17 mouse cellular contexts compared by ENCODE assay signal in genomic region chr2:168656569-168657308, GRCm38 (mm10). TPM values are rescaled to one million over a fixed set of nuclear protein-coding genes. Genes with fewer than 3 reads are reported as not detected.
DNase-seq lines count a peak whose midpoint lies in the region; ATAC-seq lines count a peak whose summit lies in the region.
"Had no signal": no experiment of that assay in that cellular context is flagged by ENCODE, and none has a peak within 500 bp of the region (broad histone marks: within the 10 kb centered on the region; RNA-seq: fewer than 3 reads in every experiment).

No protein-coding gene starts in this region.

- no peak overlapping the region for H3K4me2 ChIP-seq in heart, embryonic 15.5 days
- no peak overlapping the region for H3K4me2 ChIP-seq in lung, embryonic 15.5 days
- H3K4me2 ChIP-seq in hindbrain, embryonic 13.5 days = no peak overlapping the region
- H3K4me2 ChIP-seq: embryonic facial prominence, embryonic 15.5 days; forebrain, embryonic 12.5 days; neural tube, embryonic 12.5 days; stomach, embryonic 15.5 days had no signal

- no peaks in the 10 kb centered on the region; the same call in 1 of the 2 replicates for H3K36me3 ChIP-seq in heart, embryonic 15.5 days
- H3K36me3 ChIP-seq in lung, embryonic 15.5 days = no peaks in the 10 kb centered on the region
- H3K36me3 ChIP-seq in hindbrain, embryonic 13.5 days = peaks cover 73% of the 10 kb centered on the region
- H3K36me3 ChIP-seq: stomach, embryonic 15.5 days had no signal

- peak; percentile 75 for DNase-seq in testis, postnatal 14 days (ENCODE audit: low spot score)
- DNase-seq in testis, postnatal 10 days (ENCODE audit: low spot score) = no peak
- DNase-seq in gastrocnemius, postnatal 4 days (ENCODE audit: low spot score in 2 of 2) = no peak
- DNase-seq in right cerebral cortex, adult 2 months (ENCODE audit: low spot score in 2 of 2) = no peak
- DNase-seq: cerebellum, adult 2 months; kidney, adult 8-10 months; kidney, postnatal 4 days; thymus, postnatal 25 days had no signal

- peaks cover 6% of the 10 kb centered on the region for H3K27me3 ChIP-seq in heart, embryonic 15.5 days
- no peaks in the 10 kb centered on the region for H3K27me3 ChIP-seq in lung, embryonic 15.5 days
- H3K27me3 ChIP-seq in hindbrain, embryonic 13.5 days = no peaks in the 10 kb centered on the region
- H3K27me3 ChIP-seq: embryonic facial prominence, embryonic 15.5 days; forebrain, embryonic 12.5 days; neural tube, embryonic 12.5 days; stomach, embryonic 15.5 days had no signal

- H3K4me3 ChIP-seq in heart, embryonic 15.5 days = no peak overlapping the region
- H3K4me3 ChIP-seq in lung, embryonic 15.5 days = no peak overlapping the region
- H3K4me3 ChIP-seq in hindbrain, embryonic 13.5 days = no peak overlapping the region
- H3K4me3 ChIP-seq: embryonic facial prominence, embryonic 15.5 days; forebrain, embryonic 12.5 days; megakaryocyte, embryonic 14.5 days; neural tube, embryonic 12.5 days; stomach, embryonic 15.5 days had no signal

- no peak overlapping the region for H3K9ac ChIP-seq in heart, embryonic 15.5 days
- H3K9ac ChIP-seq in lung, embryonic 15.5 days = no peak overlapping the region
- H3K9ac ChIP-seq in hindbrain, embryonic 13.5 days = no peak overlapping the region
- H3K9ac ChIP-seq: embryonic facial prominence, embryonic 15.5 days; forebrain, embryonic 12.5 days; neural tube, embryonic 12.5 days; stomach, embryonic 15.5 days had no signal

- peak overlapping the region; percentile 32 for H3K27ac ChIP-seq in heart, embryonic 15.5 days
- no peak overlapping the region for H3K27ac ChIP-seq in lung, embryonic 15.5 days
- H3K27ac ChIP-seq in hindbrain, embryonic 13.5 days = no peak overlapping the region
- H3K27ac ChIP-seq: embryonic facial prominence, embryonic 15.5 days; forebrain, embryonic 12.5 days; hindbrain, postnatal 0 days; neural tube, embryonic 12.5 days; stomach, embryonic 15.5 days had no signal

- no peaks in the 10 kb centered on the region for H3K9me3 ChIP-seq in heart, embryonic 15.5 days (replicated peaks)
- no peaks in the 10 kb centered on the region for H3K9me3 ChIP-seq in lung, embryonic 15.5 days
- H3K9me3 ChIP-seq in hindbrain, embryonic 13.5 days = no peaks in the 10 kb centered on the region
- H3K9me3 ChIP-seq: embryonic facial prominence, embryonic 15.5 days; forebrain, embryonic 12.5 days; megakaryocyte, embryonic 14.5 days; neural tube, embryonic 12.5 days; stomach, embryonic 15.5 days had no signal

- H3K4me1 ChIP-seq in heart, embryonic 15.5 days (replicated peaks) = peaks cover 18% of the 10 kb centered on the region
- H3K4me1 ChIP-seq in lung, embryonic 15.5 days = no peaks in the 10 kb centered on the region
- peaks cover 10% of the 10 kb centered on the region for H3K4me1 ChIP-seq in hindbrain, embryonic 13.5 days (replicated peaks)
- H3K4me1 ChIP-seq: embryonic facial prominence, embryonic 15.5 days; forebrain, embryonic 12.5 days; stomach, embryonic 15.5 days had no signal

- WGBS in heart, embryonic 15.5 days = 44% methylated on average over 16 of the region's 16 CpGs
- 40% methylated on average over 16 of the region's 16 CpGs for WGBS in lung, embryonic 15.5 days
- 74% methylated on average over 16 of the region's 16 CpGs for WGBS in hindbrain, embryonic 13.5 days

- peak; percentile 77 for ATAC-seq in heart, embryonic 15.5 days (replicated peaks; ENCODE audit: insufficient number of reproducible peaks, insufficient read depth, low FRiP score, low read depth)
- 0 out of 2 replicates have a peak, but pooled peaks have one; percentile 31 for ATAC-seq in lung, embryonic 15.5 days (ENCODE audit: borderline replicate concordance, extremely low read depth, low FRiP score, low TSS enrichment)
- no peak for ATAC-seq in hindbrain, embryonic 13.5 days (ENCODE audit: low FRiP score)
- ATAC-seq: hindbrain, postnatal 0 days had no signal

RNA-seq across cellular contexts. Expression of gene Nfatc2, which starts 55.3 kb away (rescaled TPM):
- 9.7 and 10.5 TPM in 2 replicates for polyA plus RNA-seq in heart, embryonic 15.5 days (2015; fragmentation: Nextera tagmentation; extraction: Ambion mirVana)
- 1.2 and 1.8 TPM in 2 replicates for polyA plus RNA-seq in lung, embryonic 15.5 days (2015; fragmentation: Nextera tagmentation; extraction: Ambion mirVana)
- total RNA-seq in gastrocnemius, postnatal 4 days (2021) = 10 to 100 TPM; 23.5 to 24.7 TPM
- 1.7 and 1.8 TPM in 2 replicates for polyA plus RNA-seq in hindbrain, embryonic 13.5 days (2015; fragmentation: Nextera tagmentation; extraction: Ambion mirVana)
